Mouse (Mus musculus) spleen, adult 2 months (tissue): Measurements from ENCODE around the gene Lnp1. TPM values are rescaled to one million over a fixed set of nuclear protein-coding genes. Genes with fewer than 3 reads are reported as not detected.

ENCODE experiments used
- DNase-seq, 2 experiments: peaks; one replicate each; pipeline versions ENCODE4 v3.0.0 to v3.0.0-alpha.2; 2012 to 2021; ENCODE audit warnings: low spot score in 2 of 2, low read depth in 1 of 2
- H3K27ac ChIP-seq: fragments of 200-500 bp; 2 replicates; pipeline ENCODE4 v1.5.1; 2012; ENCODE audit warnings: low read length, inconsistent platforms; ENCODE audit not compliant: insufficient read depth
- H3K27me3 ChIP-seq: fragments of 200-500 bp; 2 replicates; pipeline ENCODE4 v1.6.1; 2012; ENCODE audit warnings: mild to moderate bottlenecking, moderate library complexity, low read length, inconsistent platforms; ENCODE audit not compliant: control insufficient read depth, insufficient read depth
- H3K36me3 ChIP-seq: fragments of 200-500 bp; 2 replicates; pipeline ENCODE4 v1.6.1; 2012; ENCODE audit warnings: mild to moderate bottlenecking, low read length, inconsistent platforms; ENCODE audit not compliant: control insufficient read depth, insufficient read depth
- H3K4me1 ChIP-seq: fragments of 200-500 bp; 2 replicates; pipeline ENCODE4 v1.6.1; 2011; ENCODE audit warnings: inconsistent platforms; ENCODE audit not compliant: control insufficient read depth, insufficient read depth, insufficient read length
- H3K4me3 ChIP-seq: fragments of 200-500 bp; 2 replicates; pipeline ENCODE4 v1.5.1; 2011; ENCODE audit warnings: mild to moderate bottlenecking, inconsistent platforms; ENCODE audit not compliant: insufficient read depth, insufficient read length; ENCODE audit errors: extremely low read depth
- CTCF ChIP-seq: fragments of 200-500 bp; IDR thresholded peaks from 2 replicates; pipeline ENCODE4 v1.5.1; 2011; ENCODE audit warnings: mild to moderate bottlenecking, inconsistent platforms; ENCODE audit not compliant: insufficient read depth, insufficient read length, insufficient replicate concordance; ENCODE audit errors: extremely low read depth
- POLR2A ChIP-seq: fragments of 200-500 bp; IDR thresholded peaks from 2 replicates; pipeline ENCODE4 v1.6.1; 2011; ENCODE audit warnings: low read depth, low read length, inconsistent platforms
- WGBS: fragments of 180-500 bp; shearing (Covaris S2); methylation state at CpG from one replicate; pipeline ENCODE4 v1.1.7; 2018; 5-methylcytosine and 5-hydroxymethylcytosine counted together
- polyA plus RNA-seq: library from polyadenylated mRNA; depleted of rRNA; stranded (reverse); fragments of >200 nt; gene quantifications from 2 replicates; pipeline ENCODE4 v1.2.3, GENCODE M21; 2012

Lnp1 gene
- polyA plus RNA-seq, 1 experiment, result not detected

GRCm38 (mm10) chr16:56891583-56891982, 36.3 kb downstream of the Lnp1 start:
- Histone ChIP-seq H3K4me3 (no peak overlapping the region), H3K27ac (no peak overlapping the region), H3K4me1 (no peaks in the 10 kb centered on the region), H3K27me3 (no peaks in the 10 kb centered on the region), H3K36me3 (no peaks in the 10 kb centered on the region)
- TF ChIP-seq POLR2A (no peak), CTCF (no peak)
- 88% methylated on average over 5 of the region's 5 CpGs for WGBS
- no peak for DNase-seq

- DNase-seq, result no peak
- Histone ChIP-seq H3K27ac (no peak overlapping the region), H3K4me3 (no peak overlapping the region), H3K27me3 (no peaks in the 10 kb centered on the region), H3K36me3 (no peaks in the 10 kb centered on the region), H3K4me1 (no peaks in the 10 kb centered on the region)
- WGBS, result 35% methylated on average over 9 of the region's 9 CpGs
- TF ChIP-seq POLR2A (no peak), CTCF (no peak)
Measured at GRCm38 (mm10) chr16:56886616-56887116, 41.2 kb downstream of the Lnp1 start.

- Histone ChIP-seq H3K27ac (no peak within 1 kb of the TSS), H3K36me3 (no peaks in the 10 kb centered on the region), H3K4me3 (no peak within 1 kb of the TSS), H3K27me3 (no peaks in the 10 kb centered on the region), H3K4me1 (no peaks in the 10 kb centered on the region)
- TF ChIP-seq POLR2A, result no peak
- TF ChIP-seq CTCF, result no peak
- WGBS, result 8% methylated on average over 25 of the region's 25 CpGs
- DNase-seq, result peak in 1 of 2 experiments; percentile 3
Measured at GRCm38 (mm10) chr16:56885824-56886615, 41.8 kb downstream of the Lnp1 start, which contains the start of gene Tmem45a. Tmem45a (minus strand) TSS chr16:56886166.

GRCm38 (mm10) chr16:56884811-56885210, 43.0 kb downstream of the Lnp1 start:
- Histone ChIP-seq H3K27me3 (no peaks in the 10 kb centered on the region), H3K4me3 (no peak overlapping the region), H3K36me3 (no peaks in the 10 kb centered on the region), H3K27ac (no peak overlapping the region), H3K4me1 (no peaks in the 10 kb centered on the region)
- DNase-seq, result no peak
- TF ChIP-seq POLR2A, result no peak
- no peak for TF ChIP-seq CTCF
- 98% methylated on average over 6 of the region's 6 CpGs for WGBS

GRCm38 (mm10) chr16:56873410-56873809, 54.5 kb downstream of the Lnp1 start:
- 24% methylated on average over 2 of the region's 2 CpGs for WGBS
- Histone ChIP-seq H3K4me1 (no peaks in the 10 kb centered on the region), H3K27ac (no peak overlapping the region), H3K36me3 (no peaks in the 10 kb centered on the region), H3K4me3 (no peak overlapping the region), H3K27me3 (no peaks in the 10 kb centered on the region)
- no peak for DNase-seq
- TF ChIP-seq POLR2A (no peak), CTCF (no peak)

GRCm38 (mm10) chr16:56870458-56870857, 57.4 kb downstream of the Lnp1 start:
- H3K27me3 ChIP-seq, result no peaks in the 10 kb centered on the region
- H3K4me1 ChIP-seq, result no peaks in the 10 kb centered on the region
- H3K27ac ChIP-seq, result no peak overlapping the region
- no peak for DNase-seq
- 84% methylated on average over 3 of the region's 3 CpGs for WGBS
- TF ChIP-seq CTCF (no peak), POLR2A (no peak)
- no peaks in the 10 kb centered on the region for H3K36me3 ChIP-seq
- no peak overlapping the region for H3K4me3 ChIP-seq

GRCm38 (mm10) chr16:56868361-56868760, 59.5 kb downstream of the Lnp1 start:
- TF ChIP-seq CTCF, result no peak

More at GRCm38 (mm10) chr16:56868361-56868760, 59.5 kb downstream of the Lnp1 start:
- Histone ChIP-seq H3K4me1 (no peaks in the 10 kb centered on the region), H3K4me3 (no peak overlapping the region), H3K27ac (no peak overlapping the region), H3K36me3 (no peaks in the 10 kb centered on the region), H3K27me3 (no peaks in the 10 kb centered on the region)
- no peak for DNase-seq
- 77% methylated on average over 5 of the region's 5 CpGs for WGBS
